Mouse (Mus musculus): ENCODE results near the gene Hoxc9. TPM values are rescaled to one million over a fixed set of nuclear protein-coding genes. Genes with fewer than 3 reads are reported as not detected.

Gene Hoxc9
- total and polyA plus RNA-seq, 3 experiments: 0.12 to 0.26 TPM; not detected in 1

- H3K27ac ChIP-seq (ENCODE audit: insufficient read depth, low read depth): no peak overlapping the region
- H3K79me2 ChIP-seq (replicated peaks; ENCODE audit: control insufficient read depth, extremely low read depth, insufficient read depth, poor library complexity, severe bottlenecking): no peaks in the 10 kb centered on the region
- no peak for DNase-seq (ENCODE audit: extremely low read depth)
- peaks cover 91% of the 10 kb centered on the region for H3K27me3 ChIP-seq (replicated peaks)
- no peak overlapping the region for H3K9ac ChIP-seq (ENCODE audit: insufficient read depth, low read depth)
- dilution Hi-C loops (cut with MboI; ENCODE audit: extremely low pct_ligation_motif_present, extremely low pct_unique_long_range_greater_than_20kb, low sequenced_read_pairs) (no loop called here), in situ Hi-C loops (cut with MboI; ENCODE audit: low pct_ligation_motif_present, low pct_unique_long_range_greater_than_20kb, low sequenced_read_pairs) (no loop called here)
- H3K4me2 ChIP-seq (ENCODE audit: insufficient read depth, low read depth, poor library complexity, severe bottlenecking): no peak overlapping the region
- H3K36me3 ChIP-seq (replicated peaks in 1 of 2; ENCODE audit: control insufficient read depth in 1 of 2, insufficient read depth in 1 of 2, low read length in 1 of 2): no peaks in the 10 kb centered on the region
- H3K9me3 ChIP-seq (replicated peaks; ENCODE audit: low read length): peaks cover 11% of the 10 kb centered on the region
- TF ChIP-seq JUND (conservative IDR thresholded peaks at IDR 0.05; ENCODE audit: low read depth, low read length) (no peak), MXI1 (IDR thresholded peaks at IDR 0.05; ENCODE audit: low read depth, low read length) (no peak), MAFK (IDR thresholded peaks at IDR 0.05; ENCODE audit: insufficient replicate concordance, low read length) (no peak), MAX (IDR thresholded peaks at IDR 0.05; ENCODE audit: low read length) (no peak), CHD1 (IDR thresholded peaks at IDR 0.05; ENCODE audit: low read depth, low read length) (no peak), TBP (conservative IDR thresholded peaks at IDR 0.05; ENCODE audit: low read depth, low read length) (no peak), CTCF (conservative IDR thresholded peaks at IDR 0.05 in 1 of 2, IDR thresholded peaks at IDR 0.05 in 1 of 2; ENCODE audit: low read depth in 2 of 2, low read length in 2 of 2) (no peak), SIN3A (IDR thresholded peaks at IDR 0.05; ENCODE audit: low read length) (no peak), ZNF384 (IDR thresholded peaks at IDR 0.05; ENCODE audit: low read depth, low read length) (no peak), ELF1 (IDR thresholded peaks at IDR 0.05; ENCODE audit: low read depth, low read length) (no peak), GABPA (IDR thresholded peaks at IDR 0.05; ENCODE audit: insufficient replicate concordance, low read depth, low read length) (no peak), ETS1 (conservative IDR thresholded peaks at IDR 0.05; ENCODE audit: low read depth, low read length) (no peak), HCFC1 (IDR thresholded peaks at IDR 0.05; ENCODE audit: low read depth, low read length) (no peak), EP300 (IDR thresholded peaks at IDR 0.05; ENCODE audit: low read length) (no peak), KAT2A (IDR thresholded peaks at IDR 0.05; ENCODE audit: insufficient replicate concordance, low read length) (no peak), CHD2 (IDR thresholded peaks at IDR 0.05; ENCODE audit: low read length) (no peak)
- no peaks in the 10 kb centered on the region for H3K4me1 ChIP-seq (ENCODE audit: control insufficient read depth in 1 of 2, insufficient read depth in 2 of 2)
- H3K4me3 ChIP-seq (replicated peaks in 1 of 3; ENCODE audit: low read depth in 2 of 3, low read length in 2 of 3, poor library complexity in 1 of 3): no peak overlapping the region
Measured at GRCm38 (mm10) chr15:102934897-102935296, 41.3 kb upstream of the Hoxc9 start.

GRCm38 (mm10) chr15:102936279-102936972, 39.8 kb upstream of the Hoxc9 start, which contains the start of gene Hoxc12:
TSS of gene Hoxc12 (plus strand) at chr15:102936757.
- Histone ChIP-seq H3K27ac (ENCODE audit: insufficient read depth, low read depth) (no peak within 1 kb of the TSS), H3K4me2 (ENCODE audit: insufficient read depth, low read depth, poor library complexity, severe bottlenecking) (no peak within 1 kb of the TSS), H3K79me2 (replicated peaks; ENCODE audit: control insufficient read depth, extremely low read depth, insufficient read depth, poor library complexity, severe bottlenecking) (no peaks in the 10 kb centered on the region), H3K9ac (ENCODE audit: insufficient read depth, low read depth) (no peak within 1 kb of the TSS), H3K9me3 (replicated peaks; ENCODE audit: low read length) (peaks cover 11% of the 10 kb centered on the region), H3K27me3 (replicated peaks) (peaks cover 91% of the 10 kb centered on the region), H3K4me3 (replicated peaks in 1 of 3; ENCODE audit: low read depth in 2 of 3, low read length in 2 of 3, poor library complexity in 1 of 3) (no peak within 1 kb of the TSS), H3K36me3 (replicated peaks in 1 of 2; ENCODE audit: control insufficient read depth in 1 of 2, insufficient read depth in 1 of 2, low read length in 1 of 2) (no peaks in the 10 kb centered on the region), H3K4me1 (ENCODE audit: control insufficient read depth in 1 of 2, insufficient read depth in 2 of 2) (no peaks in the 10 kb centered on the region)
- no peak for DNase-seq (ENCODE audit: extremely low read depth)
- dilution Hi-C loops (cut with MboI; ENCODE audit: extremely low pct_ligation_motif_present, extremely low pct_unique_long_range_greater_than_20kb, low sequenced_read_pairs) (no loop called here), in situ Hi-C loops (cut with MboI; ENCODE audit: low pct_ligation_motif_present, low pct_unique_long_range_greater_than_20kb, low sequenced_read_pairs) (no loop called here)
- TF ChIP-seq E2F4 (IDR thresholded peaks at IDR 0.05; ENCODE audit: insufficient replicate concordance, low read depth, low read length) (no peak), MYC (IDR thresholded peaks at IDR 0.05; ENCODE audit: low read depth, low read length) (no peak), ZMIZ1 (IDR thresholded peaks at IDR 0.05; ENCODE audit: low read depth, low read length) (no peak), PAX5 (IDR thresholded peaks at IDR 0.05; ENCODE audit: low read length) (no peak), MEF2A (IDR thresholded peaks at IDR 0.05; ENCODE audit: borderline replicate concordance, low read depth, low read length) (no peak), POLR2AphosphoS2 (IDR thresholded peaks at IDR 0.05; ENCODE audit: low read depth, low read length) (no peak), EP300 (IDR thresholded peaks at IDR 0.05; ENCODE audit: low read length) (no peak), IRF4 (IDR thresholded peaks at IDR 0.05; ENCODE audit: low read depth, low read length) (no peak), BHLHE40 (IDR thresholded peaks at IDR 0.05; ENCODE audit: low read depth, low read length) (no peak), RAD21 (IDR thresholded peaks at IDR 0.05; ENCODE audit: low read depth, low read length) (no peak), CTCF (conservative IDR thresholded peaks at IDR 0.05 in 1 of 2, IDR thresholded peaks at IDR 0.05 in 1 of 2; ENCODE audit: low read depth in 2 of 2, low read length in 2 of 2) (no peak), GABPA (IDR thresholded peaks at IDR 0.05; ENCODE audit: insufficient replicate concordance, low read depth, low read length) (no peak), JUN (IDR thresholded peaks at IDR 0.05; ENCODE audit: insufficient read depth, low read depth, low read length) (no peak), MAZ (IDR thresholded peaks at IDR 0.05; ENCODE audit: low read depth, low read length) (no peak), UBTF (IDR thresholded peaks at IDR 0.05; ENCODE audit: low read depth, low read length) (no peak), USF1 (IDR thresholded peaks at IDR 0.05; ENCODE audit: low read depth, low read length) (no peak), POLR2A (IDR thresholded peaks at IDR 0.05; ENCODE audit: low read depth, low read length) (no peak), MXI1 (IDR thresholded peaks at IDR 0.05; ENCODE audit: low read depth, low read length) (no peak), HCFC1 (IDR thresholded peaks at IDR 0.05; ENCODE audit: low read depth, low read length) (no peak), RCOR1 (conservative IDR thresholded peaks at IDR 0.05; ENCODE audit: low read depth, low read length) (no peak)

All from CH12.LX (cell line).